Mouse (Mus musculus) CH12.LX (cell line): ENCODE measurements around the gene Tm7sf3. TPM values are rescaled to one million over a fixed set of nuclear protein-coding genes. Genes with fewer than 3 reads are reported as not detected.
"Not testable (repeated sequence)": the region's sequence is repeated elsewhere in the genome, so short reads cannot be mapped to it uniquely, and the experiment has no call there.

Experiments used
- DNase-seq: peaks from one replicate; pipeline ENCODE4 v3.0.0-alpha.2; 2013; ENCODE audit errors: extremely low read depth
- H3K27ac ChIP-seq: 2 replicates; pipeline ENCODE4 v1.5.1; 2012; ENCODE audit warnings: low read depth, mild to moderate bottlenecking, control low read depth, moderate library complexity; ENCODE audit not compliant: insufficient read depth
- H3K27me3 ChIP-seq: replicated peaks from 2 replicates; pipeline ENCODE3; 2012; ENCODE audit warnings: inconsistent platforms
- H3K36me3 ChIP-seq, 2 experiments: replicated peaks in 1 of 2; 2 replicates each; pipeline versions ENCODE3 to v1.6.1; 2012; ENCODE audit warnings: inconsistent platforms in 1 of 2, low read length in 1 of 2, mild to moderate bottlenecking in 1 of 2, mixed read lengths in 1 of 2, moderate library complexity in 1 of 2; ENCODE audit not compliant: control insufficient read depth in 1 of 2, insufficient read depth in 1 of 2
- H3K4me1 ChIP-seq, 2 experiments: 2 replicates each; pipeline ENCODE4 v1.6.1; 2012; ENCODE audit warnings: inconsistent platforms in 1 of 2, moderate library complexity in 1 of 2; ENCODE audit not compliant: insufficient read depth in 2 of 2, control insufficient read depth in 1 of 2
- H3K4me2 ChIP-seq: 2 replicates; pipeline ENCODE4 v1.6.1; 2012; ENCODE audit warnings: low read depth, mild to moderate bottlenecking, control low read depth; ENCODE audit not compliant: poor library complexity, insufficient read depth, severe bottlenecking
- H3K4me3 ChIP-seq, 3 experiments: fragments of 150-350 bp in 1 of 3; sonication (generic) in 1 of 3; replicated peaks in 1 of 3; 2 replicates each; pipeline versions ENCODE3 to v1.5.1; 2011 to 2012; ENCODE audit warnings: low read depth in 2 of 3, low read length in 2 of 3, mild to moderate bottlenecking in 2 of 3, moderate library complexity in 2 of 3, control low read depth in 1 of 3, improper control_type of control experiment in 1 of 3, inconsistent platforms in 1 of 3, mixed read lengths in 1 of 3; ENCODE audit not compliant: poor library complexity in 1 of 3
- H3K79me2 ChIP-seq: replicated peaks from 2 replicates; pipeline ENCODE4 v1.6.1; 2012; ENCODE audit warnings: mild to moderate bottlenecking, moderate library complexity; ENCODE audit not compliant: control insufficient read depth, poor library complexity, insufficient read depth, severe bottlenecking; ENCODE audit errors: extremely low read depth
- H3K9ac ChIP-seq: 2 replicates; pipeline ENCODE4 v1.6.1; 2012; ENCODE audit warnings: low read depth, mild to moderate bottlenecking, control low read depth, moderate library complexity; ENCODE audit not compliant: insufficient read depth
- H3K9me3 ChIP-seq: replicated peaks from 2 replicates; pipeline ENCODE3; 2012; ENCODE audit warnings: low read length, inconsistent platforms, mixed read lengths
- MAFK ChIP-seq: IDR thresholded peaks from 2 replicates; pipeline ENCODE4 v1.6.1; 2011; ENCODE audit warnings: low read length, improper control_type of control experiment; ENCODE audit not compliant: insufficient replicate concordance
- MXI1 ChIP-seq: IDR thresholded peaks from 2 replicates; pipeline ENCODE4 v1.6.1; 2011; ENCODE audit warnings: mild to moderate bottlenecking, low read depth, low read length, improper control_type of control experiment
- POLR2AphosphoS2 ChIP-seq: IDR thresholded peaks from 2 replicates; pipeline ENCODE4 v1.6.1; 2011; ENCODE audit warnings: low read depth, low read length, improper control_type of control experiment
- ZC3H11A ChIP-seq: IDR thresholded peaks from 2 replicates; pipeline ENCODE4 v1.6.1; 2012; ENCODE audit warnings: low read depth, mild to moderate bottlenecking, inconsistent platforms, low read length, improper control_type of control experiment
- dilution Hi-C: fragments of 300-500 bp; cut with MboI; formaldehyde crosslinking; loops from 2 replicates; pipeline ENCODE4 v1.14.3; 2020; ENCODE audit warnings: low sequenced_read_pairs; ENCODE audit not compliant: extremely low pct_unique_long_range_greater_than_20kb, extremely low pct_ligation_motif_present
- in situ Hi-C: fragments of 300-500 bp; cut with MboI; formaldehyde crosslinking; loops from 3 replicates; pipeline ENCODE4 v1.14.3; 2019; ENCODE audit warnings: low sequenced_read_pairs, low pct_ligation_motif_present, low pct_unique_long_range_greater_than_20kb, mixed read lengths
- polyA plus RNA-seq: library from polyadenylated mRNA; unstranded; fragments of >175 nt; gene quantifications from 2 replicates; pipeline ENCODE4 v1.2.1, GENCODE M21; 2012; ENCODE audit warnings: low read depth; ENCODE audit not compliant: insufficient read length
- total RNA-seq, 2 experiments: library from RNA; depleted of rRNA; stranded (reverse); fragments of 300-350 nt in 1 of 2; fragments of >200 nt in 1 of 2; gene quantifications; 2 replicates each; pipeline ENCODE4 v1.2.3; 2012 to 2014

Tm7sf3 gene
- total and polyA plus RNA-seq, 3 experiments = 11.4 to 23.9 (median 13.4) TPM

- H3K4me3 ChIP-seq = no peak overlapping the region
- dilution Hi-C loops = no loop called here
- H3K4me2 ChIP-seq = no peak overlapping the region
- no peak for DNase-seq
- no peaks in the 10 kb centered on the region for H3K27me3 ChIP-seq
- no peaks in the 10 kb centered on the region for H3K9me3 ChIP-seq
- no peak overlapping the region for H3K27ac ChIP-seq
- no peak overlapping the region for H3K9ac ChIP-seq
- in situ Hi-C loops = no loop called here
- H3K4me1 ChIP-seq = peaks cover 0 to 24% of the 10 kb centered on the region in 2 experiments; a peak in 2 of 4 replicates
- TF ChIP-seq MAFK (no peak), MXI1 (no peak), ZC3H11A (no peak), POLR2AphosphoS2 (no peak)
- H3K36me3 ChIP-seq = peaks cover 12 to 33% of the 10 kb centered on the region in 2 experiments
- H3K79me2 ChIP-seq = peaks cover 23% of the 10 kb centered on the region
These were observed 70.6 kb downstream of the Tm7sf3 start for GRCm38 (mm10) chr6:146572073-146572472.

GRCm38 (mm10) chr6:146562461-146562860 lies 80.2 kb downstream of the Tm7sf3 start:
- H3K36me3 ChIP-seq = peaks cover 38 to 74% of the 10 kb centered on the region in 2 experiments
- H3K4me3 ChIP-seq, H3K27ac ChIP-seq, H3K4me1 ChIP-seq, H3K4me2 ChIP-seq, H3K27me3 ChIP-seq, in situ Hi-C loops, dilution Hi-C loops, H3K9ac ChIP-seq, H3K9me3 ChIP-seq, H3K79me2 ChIP-seq, DNase-seq: not testable (repeated sequence)

Other genes with a start within 250 kb of the Tm7sf3 start
- 4.7 and 8.9 TPM in 2 replicates for gene Itpr2, start 140.6 kb downstream of the Tm7sf3 start, total RNA-seq (2012; rRNA removed)
- 2.2 and 3.5 TPM in 2 replicates for gene Itpr2, start 140.6 kb downstream of the Tm7sf3 start, total RNA-seq (2014; rRNA removed)
- 3.4 and 4.4 TPM in 2 replicates for gene Itpr2, start 140.6 kb downstream of the Tm7sf3 start, polyA plus RNA-seq
- gene Fgfr1op2, start 65.6 kb downstream of the Tm7sf3 start, total RNA-seq (2012; rRNA removed) = 80.0 and 94.1 TPM in 2 replicates
- gene Fgfr1op2, start 65.6 kb downstream of the Tm7sf3 start, total RNA-seq (2014; rRNA removed) = 69.3 and 73.0 TPM in 2 replicates
- gene Fgfr1op2, start 65.6 kb downstream of the Tm7sf3 start, polyA plus RNA-seq = 101 and 104 TPM in 2 replicates
- 31.9 and 42.6 TPM in 2 replicates for gene Ints13, start 65.0 kb downstream of the Tm7sf3 start, total RNA-seq (2012; rRNA removed)
- gene Ints13, start 65.0 kb downstream of the Tm7sf3 start, total RNA-seq (2014; rRNA removed) = 50.5 and 63.7 TPM in 2 replicates
- gene Ints13, start 65.0 kb downstream of the Tm7sf3 start, polyA plus RNA-seq = 51.9 and 66.1 TPM in 2 replicates
- 42.4 and 45.8 TPM in 2 replicates for gene Med21, start 277 bp downstream of the Tm7sf3 start, total RNA-seq (2012; rRNA removed)
- 124 and 143 TPM in 2 replicates for gene Med21, start 277 bp downstream of the Tm7sf3 start, total RNA-seq (2014; rRNA removed)
- gene Med21, start 277 bp downstream of the Tm7sf3 start, polyA plus RNA-seq = 52.2 and 56.0 TPM in 2 replicates
- gene Stk38l, start 82.2 kb upstream of the Tm7sf3 start, total RNA-seq (2012; rRNA removed) = 4.0 and 4.7 TPM in 2 replicates
- gene Stk38l, start 82.2 kb upstream of the Tm7sf3 start, total RNA-seq (2014; rRNA removed) = 3.4 and 3.8 TPM in 2 replicates
- 5.2 and 5.8 TPM in 2 replicates for gene Stk38l, start 82.2 kb upstream of the Tm7sf3 start, polyA plus RNA-seq
- not detected in 2 replicates for gene Arntl2, start 153.2 kb upstream of the Tm7sf3 start, total RNA-seq (2012; rRNA removed)
- gene Arntl2, start 153.2 kb upstream of the Tm7sf3 start, total RNA-seq (2014; rRNA removed) = 0.07 TPM in 1 of 2 replicates, not detected in the other
- not detected in 2 replicates for gene Arntl2, start 153.2 kb upstream of the Tm7sf3 start, polyA plus RNA-seq
- gene Smco2, start 207.3 kb upstream of the Tm7sf3 start, total RNA-seq (2012; rRNA removed) = not detected in 2 replicates
- not detected in 2 replicates for gene Smco2, start 207.3 kb upstream of the Tm7sf3 start, total RNA-seq (2014; rRNA removed)
- gene Smco2, start 207.3 kb upstream of the Tm7sf3 start, polyA plus RNA-seq = not detected in 2 replicates
- gene Ppfibp1, start 245.7 kb upstream of the Tm7sf3 start, total RNA-seq (2012; rRNA removed) = 20.9 and 23.4 TPM in 2 replicates
- gene Ppfibp1, start 245.7 kb upstream of the Tm7sf3 start, total RNA-seq (2014; rRNA removed) = 28.2 and 31.4 TPM in 2 replicates
- 28.2 and 33.1 TPM in 2 replicates for gene Ppfibp1, start 245.7 kb upstream of the Tm7sf3 start, polyA plus RNA-seq